Mouse (Mus musculus): ENCODE measurements around the gene Spata1. TPM values are rescaled to one million over a fixed set of nuclear protein-coding genes. Genes with fewer than 3 reads are reported as not detected.

Gene Spata1
- polyA plus RNA-seq, 1 experiment from 2014 or later: 4.5 TPM

- Histone ChIP-seq H3K27ac (ENCODE audit: low read depth, low read length) (no peak overlapping the region), H3K4me1 (ENCODE audit: control insufficient read depth, insufficient read depth, low read depth, low read length) (0 out of 2 replicates have a peak, but pooled peaks cover 2% of the 10 kb centered on the region), H3K9me3 (ENCODE audit: control insufficient read depth, low read length) (no peaks in the 10 kb centered on the region), H3K36me3 (ENCODE audit: control insufficient read depth, insufficient read depth, low read length) (peaks cover 26% of the 10 kb centered on the region), H3K4me2 (ENCODE audit: low read length) (no peak overlapping the region), H3K27me3 (replicated peaks; ENCODE audit: control insufficient read depth, insufficient read depth, low read length) (no peaks in the 10 kb centered on the region), H3K9ac (ENCODE audit: low read depth, low read length) (no peak overlapping the region), H3K4me3 (ENCODE audit: low read length) (no peak overlapping the region)
- ATAC-seq: no peak
- 95% methylated on average over 7 of the region's 7 CpGs for WGBS
Observed at GRCm38 (mm10) chr3:146506711-146507110, 7.2 kb upstream of the Spata1 start.

GRCm38 (mm10) chr3:146501601-146502123 lies 2.1 kb upstream of the Spata1 start:
- ATAC-seq: no peak
- H3K9ac ChIP-seq (ENCODE audit: low read depth, low read length): no peak overlapping the region
- 65% methylated on average over 5 of the region's 5 CpGs for WGBS

GRCm38 (mm10) chr3:146500810-146501201 lies 1.3 kb upstream of the Spata1 start:
- ATAC-seq: no peak
- peak overlapping the region; percentile 82 for H3K9ac ChIP-seq (ENCODE audit: low read depth, low read length)
- H3K9me3 ChIP-seq (ENCODE audit: control insufficient read depth, low read length): no peaks in the 10 kb centered on the region
- 9% methylated on average over 5 of the region's 5 CpGs for WGBS
- H3K27me3 ChIP-seq (replicated peaks; ENCODE audit: control insufficient read depth, insufficient read depth, low read length): no peaks in the 10 kb centered on the region
- H3K36me3 ChIP-seq (ENCODE audit: control insufficient read depth, insufficient read depth, low read length): peaks cover 6% of the 10 kb centered on the region
- peaks cover 11% of the 10 kb centered on the region for H3K4me1 ChIP-seq (ENCODE audit: control insufficient read depth, insufficient read depth, low read depth, low read length)
- peak overlapping the region; percentile 68 for H3K4me2 ChIP-seq (ENCODE audit: low read length)
- peak overlapping the region; percentile 80 for H3K4me3 ChIP-seq (ENCODE audit: low read length)
- no peak overlapping the region; the same call in 1 of the 2 replicates for H3K27ac ChIP-seq (ENCODE audit: low read depth, low read length)

More at GRCm38 (mm10) chr3:146501601-146502123, 2.1 kb upstream of the Spata1 start:
- H3K9me3 ChIP-seq (ENCODE audit: control insufficient read depth, low read length): no peaks in the 10 kb centered on the region
- H3K36me3 ChIP-seq (ENCODE audit: control insufficient read depth, insufficient read depth, low read length): peaks cover 12% of the 10 kb centered on the region
- H3K4me2 ChIP-seq (ENCODE audit: low read length): peak overlapping the region; percentile 68
- no peak overlapping the region for H3K27ac ChIP-seq (ENCODE audit: low read depth, low read length)
- H3K27me3 ChIP-seq (replicated peaks; ENCODE audit: control insufficient read depth, insufficient read depth, low read length): no peaks in the 10 kb centered on the region
- peaks cover 11% of the 10 kb centered on the region for H3K4me1 ChIP-seq (ENCODE audit: control insufficient read depth, insufficient read depth, low read depth, low read length)
- H3K4me3 ChIP-seq (ENCODE audit: low read length): peak overlapping the region; percentile 80

- Histone ChIP-seq H3K4me1 (ENCODE audit: control insufficient read depth, insufficient read depth, low read depth, low read length) (peaks cover 11% of the 10 kb centered on the region), H3K9ac (ENCODE audit: low read depth, low read length) (peak overlapping the region; percentile 82), H3K9me3 (ENCODE audit: control insufficient read depth, low read length) (no peaks in the 10 kb centered on the region), H3K4me3 (ENCODE audit: low read length) (peak overlapping the region; percentile 80), H3K27ac (ENCODE audit: low read depth, low read length) (peak overlapping the region; percentile 83), H3K27me3 (replicated peaks; ENCODE audit: control insufficient read depth, insufficient read depth, low read length) (no peaks in the 10 kb centered on the region), H3K36me3 (ENCODE audit: control insufficient read depth, insufficient read depth, low read length) (peaks cover 2% of the 10 kb centered on the region; the same call in 1 of the 2 replicates), H3K4me2 (ENCODE audit: low read length) (peak overlapping the region; percentile 68)
- WGBS: under 1% methylated on average over 53 of the region's 57 CpGs
- peak; percentile 87 for ATAC-seq
Observed at GRCm38 (mm10) chr3:146500003-146500809, 653 bp upstream of the Spata1 start.

GRCm38 (mm10) chr3:146498989-146499388 lies 564 bp downstream of the Spata1 start:
- peak overlapping the region; percentile 80 for H3K4me3 ChIP-seq (ENCODE audit: low read length)
- no peaks in the 10 kb centered on the region for H3K27me3 ChIP-seq (replicated peaks; ENCODE audit: control insufficient read depth, insufficient read depth, low read length)
- no peaks in the 10 kb centered on the region for H3K9me3 ChIP-seq (ENCODE audit: control insufficient read depth, low read length)
- H3K4me2 ChIP-seq (ENCODE audit: low read length): peak overlapping the region; percentile 68
- peaks cover 11% of the 10 kb centered on the region for H3K4me1 ChIP-seq (ENCODE audit: control insufficient read depth, insufficient read depth, low read depth, low read length)
- H3K27ac ChIP-seq (ENCODE audit: low read depth, low read length): peak overlapping the region; percentile 45
- no peaks in the 10 kb centered on the region for H3K36me3 ChIP-seq (ENCODE audit: control insufficient read depth, insufficient read depth, low read length)
- peak overlapping the region; percentile 82 for H3K9ac ChIP-seq (ENCODE audit: low read depth, low read length)
- WGBS: 5% methylated on average over 13 of the region's 13 CpGs
- no peak for ATAC-seq

GRCm38 (mm10) chr3:146494941-146495340 lies 4.6 kb downstream of the Spata1 start:
- ATAC-seq: no peak
- WGBS: 60% methylated on average over 8 of the region's 8 CpGs
- Histone ChIP-seq H3K4me2 (ENCODE audit: low read length) (no peak overlapping the region), H3K36me3 (ENCODE audit: control insufficient read depth, insufficient read depth, low read length) (no peaks in the 10 kb centered on the region), H3K4me1 (ENCODE audit: control insufficient read depth, insufficient read depth, low read depth, low read length) (no peaks in the 10 kb centered on the region), H3K27ac (ENCODE audit: low read depth, low read length) (no peak overlapping the region), H3K9me3 (ENCODE audit: control insufficient read depth, low read length) (no peaks in the 10 kb centered on the region), H3K9ac (ENCODE audit: low read depth, low read length) (no peak overlapping the region), H3K4me3 (ENCODE audit: low read length) (no peak overlapping the region), H3K27me3 (replicated peaks; ENCODE audit: control insufficient read depth, insufficient read depth, low read length) (no peaks in the 10 kb centered on the region)

- Histone ChIP-seq H3K27ac (ENCODE audit: low read depth, low read length) (no peak overlapping the region), H3K4me3 (ENCODE audit: low read length) (no peak overlapping the region), H3K9me3 (ENCODE audit: control insufficient read depth, low read length) (no peaks in the 10 kb centered on the region), H3K4me2 (ENCODE audit: low read length) (no peak overlapping the region), H3K9ac (ENCODE audit: low read depth, low read length) (no peak overlapping the region), H3K27me3 (replicated peaks; ENCODE audit: control insufficient read depth, insufficient read depth, low read length) (no peaks in the 10 kb centered on the region), H3K4me1 (ENCODE audit: control insufficient read depth, insufficient read depth, low read depth, low read length) (no peaks in the 10 kb centered on the region), H3K36me3 (ENCODE audit: control insufficient read depth, insufficient read depth, low read length) (no peaks in the 10 kb centered on the region)
- no peak for ATAC-seq
- 87% methylated on average over 4 of the region's 4 CpGs for WGBS
Observed at GRCm38 (mm10) chr3:146486464-146486863, 13.1 kb downstream of the Spata1 start.

GRCm38 (mm10) chr3:146482044-146482443 lies 17.5 kb downstream of the Spata1 start:
- no peak overlapping the region for H3K4me2 ChIP-seq (ENCODE audit: low read length)
- H3K4me1 ChIP-seq (ENCODE audit: control insufficient read depth, insufficient read depth, low read depth, low read length): no peaks in the 10 kb centered on the region
- no peaks in the 10 kb centered on the region for H3K9me3 ChIP-seq (ENCODE audit: control insufficient read depth, low read length)
- 71% methylated on average over 2 of the region's 2 CpGs for WGBS
- no peak overlapping the region for H3K9ac ChIP-seq (ENCODE audit: low read depth, low read length)
- no peak for ATAC-seq
- H3K36me3 ChIP-seq (ENCODE audit: control insufficient read depth, insufficient read depth, low read length): no peaks in the 10 kb centered on the region
- no peak overlapping the region for H3K27ac ChIP-seq (ENCODE audit: low read depth, low read length)
- H3K4me3 ChIP-seq (ENCODE audit: low read length): no peak overlapping the region
- no peaks in the 10 kb centered on the region for H3K27me3 ChIP-seq (replicated peaks; ENCODE audit: control insufficient read depth, insufficient read depth, low read length)

- H3K36me3 ChIP-seq (ENCODE audit: control insufficient read depth, insufficient read depth, low read length): no peaks in the 10 kb centered on the region
Observed at GRCm38 (mm10) chr3:146474428-146474827, 25.1 kb downstream of the Spata1 start.

More at GRCm38 (mm10) chr3:146474428-146474827, 25.1 kb downstream of the Spata1 start:
- H3K27me3 ChIP-seq (replicated peaks; ENCODE audit: control insufficient read depth, insufficient read depth, low read length): no peaks in the 10 kb centered on the region
- no peaks in the 10 kb centered on the region for H3K9me3 ChIP-seq (ENCODE audit: control insufficient read depth, low read length)
- no peak overlapping the region for H3K4me2 ChIP-seq (ENCODE audit: low read length)
- no peak for ATAC-seq
- no peaks in the 10 kb centered on the region for H3K4me1 ChIP-seq (ENCODE audit: control insufficient read depth, insufficient read depth, low read depth, low read length)
- H3K4me3 ChIP-seq (ENCODE audit: low read length): no peak overlapping the region
- H3K27ac ChIP-seq (ENCODE audit: low read depth, low read length): no peak overlapping the region
- WGBS: 95% methylated on average over 3 of the region's 3 CpGs
- no peak overlapping the region for H3K9ac ChIP-seq (ENCODE audit: low read depth, low read length)
